Mouse (Mus musculus): ENCODE measurements at regions not wholly inside any gene's neighbourhood (a gene's known extent, or its start where the extent isn't known, plus 50 kb on each side); places are given as distances from the start of the nearest gene placed in this dataset.

DNA sequence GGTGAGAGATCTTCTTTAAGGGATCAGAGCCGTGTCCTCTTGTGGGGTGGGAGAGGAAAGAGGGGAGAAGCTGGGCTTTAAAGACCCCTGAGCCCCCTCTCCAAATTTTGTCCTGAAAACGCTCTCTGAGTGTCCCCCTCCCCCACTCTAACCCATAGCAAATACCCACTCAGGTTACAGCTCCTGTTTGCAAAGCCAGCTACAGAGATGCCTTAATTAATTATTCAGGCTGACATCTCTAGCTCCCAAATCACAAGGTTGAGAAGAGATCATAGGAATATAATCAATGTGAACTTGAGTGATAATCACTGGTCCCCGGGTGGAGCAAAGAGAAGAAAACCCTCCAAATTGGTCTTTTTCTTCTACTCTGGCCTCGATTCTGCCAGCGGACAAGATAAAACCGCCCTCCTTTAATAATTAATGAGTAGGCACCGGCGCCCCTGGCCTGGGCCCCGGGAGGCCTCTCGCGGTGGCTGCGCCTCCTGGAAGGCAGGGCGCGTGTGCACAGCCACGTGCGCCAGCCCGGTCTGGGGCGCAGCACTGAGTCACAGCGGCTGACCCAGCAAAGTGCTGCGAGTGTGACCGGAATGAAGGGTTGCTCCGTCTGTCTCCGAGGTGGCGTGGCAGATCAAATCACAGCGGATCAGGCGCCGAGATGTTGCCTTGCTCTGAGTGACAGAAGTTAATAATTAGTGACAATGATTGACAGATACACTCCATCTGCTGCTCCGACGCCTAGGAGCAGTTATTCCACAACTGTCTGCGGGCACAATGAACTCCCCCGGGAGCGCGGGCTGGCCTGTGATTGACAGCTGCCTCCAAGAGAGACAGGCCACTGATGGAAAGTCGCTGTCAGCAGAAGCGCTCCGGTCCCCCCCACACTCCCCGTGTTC lies 72.7 kb upstream of the 4930535I16Rik start:
- peak overlapping the region; percentile 66 for H3K27ac ChIP-seq (replicated peaks; ENCODE audit: low read depth, low read length)
- H3K4me2 ChIP-seq (ENCODE audit: low read length), result peak overlapping the region; percentile 66
- DNase-seq (peak; percentile 83), ATAC-seq (ENCODE audit: low FRiP score, low TSS enrichment) (peak; percentile 89)
- WGBS, result 1% methylated on average over 37 of the region's 37 CpGs
- peak overlapping the region; percentile 23 for H3K4me3 ChIP-seq (replicated peaks; ENCODE audit: low read depth, low read length)
- peaks cover 17% of the 10 kb centered on the region for H3K4me1 ChIP-seq (ENCODE audit: control insufficient read depth, insufficient read depth, low read length)
- peak overlapping the region; percentile 40 for H3K9ac ChIP-seq (replicated peaks; ENCODE audit: low read length)
- H3K9me3 ChIP-seq (ENCODE audit: control insufficient read depth, low read length), result no peaks in the 10 kb centered on the region
- no peaks in the 10 kb centered on the region for H3K36me3 ChIP-seq (ENCODE audit: control insufficient read depth, insufficient read depth, low read length)
- H3K27me3 ChIP-seq (ENCODE audit: control insufficient read depth, insufficient read depth, low read length), result no peaks in the 10 kb centered on the region
